Mouse (Mus musculus) right cerebral cortex, postnatal 10 days (tissue): ENCODE data around the gene Dcaf8.
"Not testable (repeated sequence)": the region's sequence is repeated elsewhere in the genome, so short reads cannot be mapped to it uniquely, and the experiment has no call there.

Experiments
- DNase-seq, 2 experiments: peaks; one replicate each; pipeline ENCODE4 v3.0.0; 2021; ENCODE audit warnings: low spot score in 2 of 2

Dcaf8 gene

DNA sequence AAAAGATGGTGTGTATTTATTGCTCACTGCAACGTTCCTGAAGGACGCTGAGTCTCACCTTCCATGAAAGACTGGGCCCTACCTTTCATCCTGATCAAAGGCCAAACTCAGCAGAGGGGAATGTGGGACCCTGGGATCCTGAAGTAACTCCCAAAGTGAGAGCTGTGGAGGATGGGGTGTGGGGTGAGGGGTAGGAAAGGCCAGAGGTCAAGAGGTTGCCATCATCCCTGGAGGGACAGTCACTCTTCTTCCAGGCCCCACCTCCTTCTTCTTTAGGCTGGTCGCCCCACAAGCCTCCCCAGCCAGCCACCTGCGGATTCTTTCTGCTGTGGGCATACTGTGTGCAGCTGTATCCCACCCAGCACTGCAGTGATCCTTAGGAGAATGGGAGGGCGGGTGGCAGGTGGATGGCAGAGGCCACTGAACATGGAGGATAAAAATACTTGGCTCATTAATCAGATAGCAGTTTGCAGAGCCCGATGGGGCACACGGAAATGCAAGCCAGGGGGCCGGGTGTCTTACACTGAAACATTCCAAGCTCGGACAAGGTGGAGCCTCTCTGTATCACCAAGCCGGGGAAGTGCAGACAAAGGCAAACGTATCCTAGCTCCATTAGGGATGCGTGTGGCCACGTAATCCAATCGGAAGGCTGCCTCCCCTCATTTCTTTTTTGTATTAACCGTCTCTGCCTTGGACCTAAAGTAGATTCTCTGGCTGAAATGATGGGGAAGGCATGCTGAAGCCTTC, 70.5 kb downstream of the Dcaf8 start:
- DNase-seq = peak in 1 of 2 experiments; percentile 33

DNA sequence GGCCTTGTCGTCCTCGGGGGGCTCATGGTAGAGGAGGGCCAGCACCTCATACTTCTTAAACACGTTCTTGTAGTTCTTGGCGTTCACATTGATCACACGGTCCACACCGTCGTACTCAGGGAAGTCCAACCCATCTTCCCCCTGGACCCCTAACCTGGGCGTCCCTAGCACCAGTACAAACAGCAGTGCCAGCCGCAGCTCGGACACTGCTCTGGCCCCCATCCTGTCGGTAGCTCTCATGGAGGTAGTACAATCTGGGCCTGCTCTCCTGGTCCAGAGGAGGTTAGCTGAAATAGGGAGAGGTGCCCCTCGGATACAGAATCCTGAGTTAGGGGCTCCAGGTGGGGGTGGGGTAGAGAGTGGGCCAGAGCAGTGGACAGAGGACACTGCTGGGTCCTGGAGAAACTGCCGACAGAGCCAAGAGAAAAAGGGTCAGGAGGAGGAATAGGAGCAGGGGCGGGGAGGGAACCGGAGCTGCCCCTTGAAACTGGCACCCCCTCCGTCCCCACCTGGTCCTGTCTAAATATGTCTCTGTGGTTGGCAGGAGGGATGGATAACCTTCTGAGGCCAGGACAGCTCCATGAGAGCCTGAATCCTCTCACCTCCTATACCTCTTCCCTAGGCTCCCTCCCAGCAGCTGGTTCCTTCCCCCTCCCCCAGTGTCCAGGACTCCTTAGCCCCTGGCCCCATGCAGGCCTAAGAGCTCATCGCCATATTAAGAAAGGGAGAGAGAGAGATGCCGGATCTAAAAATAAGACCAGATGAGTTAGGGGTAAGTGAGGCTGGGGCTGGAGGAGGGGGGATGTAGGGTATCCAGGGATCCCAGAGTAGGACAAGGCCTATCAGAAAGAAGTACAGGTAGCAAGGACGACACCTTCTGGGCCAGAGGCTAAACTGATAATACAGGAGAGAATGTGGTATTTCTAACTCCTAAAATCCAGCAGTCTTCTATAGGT, 71.8 kb downstream of the Dcaf8 start, which contains the start of gene Casq1:
Gene Casq1 (minus strand): TSS at position 418 of the 956 bp plus-strand sequence.
- no peak for DNase-seq

DNA sequence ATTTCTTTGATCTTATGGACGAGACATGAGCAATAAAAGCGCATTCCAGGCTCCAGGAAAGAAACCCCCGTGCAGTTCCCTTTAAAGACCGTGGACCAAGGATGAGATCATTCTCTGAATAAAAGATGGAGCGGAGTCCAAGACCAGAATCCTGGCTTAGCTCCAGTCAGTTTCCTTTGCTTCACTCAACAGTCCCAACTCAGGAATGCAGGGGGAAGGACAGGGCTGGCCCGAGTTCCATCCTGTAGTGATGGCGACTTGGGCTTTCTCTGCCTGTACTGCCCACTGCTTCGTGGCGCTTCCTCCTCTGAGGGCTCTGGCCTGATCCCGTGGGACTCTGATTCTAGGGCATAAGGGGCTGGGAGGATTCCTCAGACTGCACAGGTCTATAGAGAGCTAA, 72.5 kb downstream of the Dcaf8 start:
- peak; percentile 67 to 79 for DNase-seq

DNA sequence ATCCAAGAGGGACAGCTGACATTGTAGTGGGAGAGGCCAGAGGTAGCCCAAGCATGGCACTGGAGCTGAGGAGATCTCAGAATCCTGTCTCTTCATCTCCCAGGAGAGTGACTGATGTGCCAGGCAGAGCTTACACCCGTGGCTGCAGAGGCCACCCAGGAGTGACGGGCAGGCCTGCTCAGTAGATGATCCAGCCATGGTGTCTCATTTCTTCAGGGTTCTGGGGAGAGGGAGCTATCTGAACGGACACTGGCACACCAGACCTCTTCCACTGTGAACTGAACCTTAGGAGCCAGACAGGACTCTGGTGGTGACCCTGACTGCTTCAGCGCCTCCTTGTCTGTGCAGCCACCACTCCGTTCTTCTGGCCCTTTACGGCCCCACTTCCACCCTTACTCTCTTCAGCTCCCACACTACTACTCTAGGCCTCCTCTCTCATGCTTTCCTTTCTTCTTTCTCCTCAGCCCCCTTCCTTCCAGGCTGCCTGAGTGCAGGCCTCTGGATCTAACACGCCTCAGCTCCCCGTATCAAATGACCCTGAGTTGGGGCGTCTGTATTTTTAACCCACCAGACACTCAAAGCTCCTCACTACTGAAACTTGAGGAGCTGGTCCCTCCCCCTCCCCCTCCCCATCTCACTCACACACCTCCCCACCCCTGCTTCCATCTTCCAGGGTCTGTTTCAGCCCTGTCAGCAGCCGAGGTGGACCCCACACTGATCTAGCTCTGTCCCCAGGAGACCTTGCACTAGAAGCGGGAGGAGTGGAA, 73.6 kb downstream of the Dcaf8 start:
- no peak for DNase-seq

DNA sequence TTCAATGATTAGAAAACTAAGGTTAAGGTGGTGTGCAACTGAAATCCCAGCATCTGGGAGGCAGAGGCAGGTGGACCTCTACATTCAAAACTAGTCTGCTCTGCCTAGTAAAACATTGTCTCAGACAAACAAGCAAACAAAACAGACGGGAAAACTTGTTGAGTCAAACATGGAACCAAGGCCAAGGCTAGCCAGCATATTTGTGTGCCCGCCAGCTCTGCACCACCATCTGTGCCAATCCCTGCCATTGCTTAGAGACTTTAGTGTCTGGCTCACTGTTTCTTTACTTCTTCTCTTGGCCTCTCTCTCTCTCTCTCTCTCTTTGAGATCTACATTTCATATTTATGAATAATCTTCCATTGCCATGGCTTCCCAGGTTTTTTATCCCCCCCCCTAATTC, 80.3 kb downstream of the Dcaf8 start:
- no peak for DNase-seq

DNA sequence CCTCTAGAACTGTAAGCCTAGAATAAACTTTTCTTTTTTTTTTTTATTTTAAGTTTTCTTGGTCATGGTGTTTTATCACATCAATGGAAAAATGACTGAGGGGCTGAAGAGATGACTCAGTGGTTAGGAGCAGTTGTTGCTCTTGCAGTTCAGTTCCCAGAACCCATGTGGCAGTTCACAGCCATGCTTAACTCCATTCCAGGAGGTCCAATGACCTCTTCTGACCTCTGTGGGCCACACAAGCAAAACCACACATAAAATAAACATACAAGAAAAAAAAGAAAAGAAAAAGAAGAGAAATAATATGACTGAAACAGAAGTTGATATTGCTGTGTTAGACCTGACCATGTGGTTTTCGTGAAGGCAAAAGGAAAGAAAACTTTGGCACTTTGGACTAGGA, 81.3 kb downstream of the Dcaf8 start:
- DNase-seq = no peak

DNA sequence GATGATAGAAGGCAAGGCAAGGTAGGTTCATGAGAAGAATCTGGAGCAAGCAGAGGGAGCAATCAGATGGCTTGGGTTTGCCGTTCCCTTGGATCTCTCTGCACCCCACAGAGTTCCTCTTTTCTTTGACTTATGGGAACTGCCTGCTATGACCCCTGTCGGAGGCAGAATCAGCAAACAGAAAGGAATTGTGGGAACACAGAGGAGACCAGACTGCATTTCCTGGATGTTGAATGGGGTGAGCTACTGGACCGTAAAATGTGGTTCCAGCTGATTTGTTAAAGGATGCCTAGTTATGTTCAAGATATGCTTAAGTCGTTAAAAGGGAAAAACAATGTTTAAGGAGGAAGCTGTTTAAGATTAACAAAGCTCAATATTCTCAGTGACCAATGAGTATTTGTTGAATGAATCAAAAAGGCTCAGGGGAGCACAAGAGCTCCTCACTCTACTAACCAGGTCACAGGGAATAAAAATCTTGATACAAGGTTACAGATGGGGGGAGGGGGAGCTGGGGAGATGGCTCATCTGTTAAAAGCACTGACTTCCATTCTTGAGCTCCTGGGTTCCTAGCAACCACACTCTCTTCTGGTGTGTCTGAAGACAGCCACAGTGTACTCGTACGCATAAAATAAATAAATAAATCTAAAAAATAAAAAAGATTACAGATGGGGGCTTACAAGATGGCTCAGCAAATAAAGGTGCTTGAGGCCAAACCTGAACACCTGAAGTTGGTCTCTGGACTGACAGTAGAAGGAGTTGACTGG, 93.2 kb downstream of the Dcaf8 start:
- no peak for DNase-seq

DNA sequence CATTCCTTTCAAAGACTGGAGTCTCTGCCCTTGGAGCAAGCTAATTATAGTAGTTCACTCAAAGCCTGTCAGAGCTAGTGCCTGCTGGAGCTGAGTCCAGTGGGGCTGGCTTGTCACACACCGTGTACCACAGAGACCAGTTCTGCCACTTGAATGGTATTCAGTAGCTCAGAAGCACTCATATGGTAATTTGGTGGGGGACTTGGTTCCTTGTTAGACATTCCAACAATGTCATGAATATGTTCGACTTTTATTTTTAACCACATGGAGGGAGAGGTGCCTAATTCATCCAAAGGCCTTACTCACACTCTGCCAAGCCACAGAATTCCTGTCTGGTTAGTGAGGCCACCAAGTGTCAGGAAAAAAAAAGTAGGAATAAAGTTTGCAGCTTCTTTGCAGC, 94.5 kb downstream of the Dcaf8 start:
- DNase-seq = peak; percentile 44 to 53

DNA sequence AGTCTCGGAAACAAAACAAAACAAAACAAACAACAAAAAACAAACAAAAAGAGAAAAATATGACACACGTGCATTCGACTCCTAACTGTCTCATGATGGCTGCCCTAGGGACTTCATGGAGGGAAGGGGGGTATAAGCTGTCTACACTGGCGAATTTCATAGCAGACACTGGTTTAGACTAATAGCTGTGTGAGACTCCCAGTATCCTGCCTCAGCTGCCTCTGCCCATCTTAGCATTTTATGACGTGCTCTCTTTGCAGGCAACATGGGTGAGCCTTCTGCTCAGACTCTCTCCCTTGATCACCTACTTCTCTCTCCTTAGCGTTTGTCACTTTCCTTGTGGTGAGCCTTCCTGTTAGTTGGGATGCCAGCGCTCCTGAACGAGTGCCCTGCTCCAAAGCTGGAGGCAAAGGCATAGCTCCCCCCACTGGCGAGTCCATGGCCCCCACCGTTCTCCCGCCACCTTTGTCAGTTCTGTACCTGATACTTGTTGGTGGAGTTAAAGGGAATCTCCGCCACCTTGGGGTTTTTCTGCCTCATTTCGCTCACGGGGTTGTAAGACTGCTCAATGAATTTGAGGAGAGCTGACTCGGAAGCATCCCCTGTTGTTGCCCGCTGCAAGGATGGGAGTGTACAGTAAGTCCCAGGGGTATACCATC, 95.8 kb downstream of the Dcaf8 start:
- peak in 1 of 2 experiments; percentile 37 for DNase-seq

DNA sequence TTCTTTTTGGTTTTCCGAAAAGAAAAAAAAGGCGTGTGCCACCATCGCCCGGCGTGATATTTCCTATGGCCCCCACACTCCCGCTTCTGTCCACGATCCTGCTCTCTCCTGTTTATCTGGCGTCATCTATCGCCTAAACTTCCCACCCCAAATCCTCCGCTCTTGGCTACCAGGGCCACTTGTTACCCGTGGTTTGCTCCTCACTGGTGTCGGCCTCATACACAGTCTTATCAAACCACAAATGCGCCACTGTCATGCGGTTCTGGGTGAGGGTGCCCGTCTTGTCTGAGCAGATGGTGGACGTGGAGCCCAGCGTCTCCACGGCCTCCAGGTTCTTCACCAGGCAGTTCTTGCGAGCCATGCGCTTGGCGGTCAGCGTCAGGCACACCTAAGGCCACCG, 96.8 kb downstream of the Dcaf8 start:
- not testable (repeated sequence) for DNase-seq
